ENCODE assay signal across 18 mouse cellular contexts in genomic region chr9:70248826-70249225, GRCm38 (mm10). TPM values are rescaled to one million over a fixed set of nuclear protein-coding genes. Genes with fewer than 3 reads are reported as not detected.
DNase-seq lines count a peak whose midpoint lies in the region; ATAC-seq and TF ChIP-seq lines count a peak whose summit lies in the region.
"Had no signal": no experiment of that assay in that cellular context is flagged by ENCODE, and none has a peak within 500 bp of the region (broad histone marks: within the 10 kb centered on the region; RNA-seq: fewer than 3 reads in every experiment).

No protein-coding gene starts in this region.

- 53% methylated on average over 4 of the region's 4 CpGs for WGBS in liver, adult 2 months
- WGBS in liver, postnatal 0 days (ENCODE audit: insufficient replicate concordance): 55% methylated on average over 4 of the region's 4 CpGs
- WGBS in cerebellum, adult 2 months: 96% methylated on average over 4 of the region's 4 CpGs

- H3K4me2 ChIP-seq in liver, postnatal 0 days (ENCODE audit: low read depth, low read length): no peak overlapping the region
- H3K4me2 ChIP-seq: forebrain, embryonic 15.5 days; limb, embryonic 15.5 days; midbrain, embryonic 12.5 days had no signal

- no peak overlapping the region for H3K9ac ChIP-seq in liver, adult 2 months (ENCODE audit: low read depth, low read length)
- H3K9ac ChIP-seq in liver, postnatal 0 days (replicated peaks): no peak overlapping the region
- H3K9ac ChIP-seq: forebrain, embryonic 15.5 days; limb, embryonic 15.5 days; midbrain, embryonic 12.5 days had no signal

- peaks cover 17% of the 10 kb centered on the region for H3K4me1 ChIP-seq in liver, adult 2 months (ENCODE audit: control insufficient read depth, insufficient read depth, low read length)
- H3K4me1 ChIP-seq in liver, postnatal 0 days (ENCODE audit: insufficient read depth): peaks cover 4% of the 10 kb centered on the region; the same call in 1 of the 2 replicates
- peaks cover 85% of the 10 kb centered on the region for H3K4me1 ChIP-seq in E14TG2a.4 (replicated peaks; ENCODE audit: low read depth, low read length)
- no peaks in the 10 kb centered on the region for H3K4me1 ChIP-seq in cerebellum, adult 2 months (ENCODE audit: control insufficient read depth, insufficient read depth, low read length)

- peaks cover 38% of the 10 kb centered on the region for H3K79me2 ChIP-seq in liver, adult 2 months (ENCODE audit: control insufficient read depth, insufficient read depth, low read length)

- H3K27ac ChIP-seq in liver, adult 2 months (replicated peaks; ENCODE audit: insufficient read depth, low read depth, low read length): no peak overlapping the region
- no peak overlapping the region for H3K27ac ChIP-seq in liver, postnatal 0 days (ENCODE audit: low read depth)
- no peak overlapping the region for H3K27ac ChIP-seq in cerebellum, adult 2 months (ENCODE audit: insufficient read depth, low read length)
- H3K27ac ChIP-seq: forebrain, embryonic 15.5 days; hindbrain, postnatal 0 days; limb, embryonic 15.5 days; midbrain, embryonic 12.5 days had no signal

- no peaks in the 10 kb centered on the region for H3K9me3 ChIP-seq in liver, postnatal 0 days (ENCODE audit: low read length)
- no peaks in the 10 kb centered on the region for H3K9me3 ChIP-seq in E14TG2a.4 (ENCODE audit: low read length)
- H3K9me3 ChIP-seq: forebrain, embryonic 15.5 days; limb, embryonic 15.5 days; midbrain, embryonic 12.5 days had no signal

- TF ChIP-seq POLR2A in liver, adult 2 months (IDR thresholded peaks at IDR 0.05; ENCODE audit: extremely low read depth, insufficient read depth, low read length): no peak
- no peak for TF ChIP-seq POLR2A in cerebellum, adult 2 months (IDR thresholded peaks at IDR 0.05; ENCODE audit: borderline replicate concordance, insufficient read depth, low read length)

- H3K36me3 ChIP-seq in liver, adult 2 months (ENCODE audit: control insufficient read depth, insufficient read depth, low read length): no peaks in the 10 kb centered on the region
- no peaks in the 10 kb centered on the region for H3K36me3 ChIP-seq in liver, postnatal 0 days (replicated peaks; ENCODE audit: insufficient read depth, low read length)
- H3K36me3 ChIP-seq in E14TG2a.4 (ENCODE audit: insufficient read depth, low read length): peaks cover 5% of the 10 kb centered on the region; the same call in 1 of the 2 replicates
- H3K36me3 ChIP-seq: forebrain, embryonic 15.5 days; limb, embryonic 15.5 days; midbrain, embryonic 12.5 days had no signal

- no peak for ATAC-seq in liver, postnatal 0 days
- ATAC-seq: forebrain, embryonic 15.5 days; hindbrain, postnatal 0 days had no signal

- no peak for TF ChIP-seq CTCF in liver, adult 2 months (IDR thresholded peaks at IDR 0.05; ENCODE audit: low read depth, low read length)
- no peak for TF ChIP-seq CTCF in liver, postnatal 0 days (IDR thresholded peaks at IDR 0.05; ENCODE audit: low read depth)
- no peak for TF ChIP-seq CTCF in E14TG2a.4 (conservative IDR thresholded peaks at IDR 0.05; ENCODE audit: low read length)
- no peak for TF ChIP-seq CTCF in cerebellum, adult 2 months (IDR thresholded peaks at IDR 0.05; ENCODE audit: borderline replicate concordance, insufficient read depth, low read depth, low read length)

- DNase-seq in liver, adult 2 months (ENCODE audit: extremely low read depth, low read depth, low spot score): peak; percentile 69
- no peak for DNase-seq in liver, postnatal 0 days
- peak; percentile 41 for DNase-seq in ZHBTc4 (ENCODE audit: low read depth, low spot score)
- DNase-seq in cerebellum, adult 2 months: no peak
- no peak for DNase-seq in urinary bladder, postnatal 36 days (ENCODE audit: low spot score in 2 of 2)
- DNase-seq in urinary bladder, adult 18-20 months (ENCODE audit: low spot score in 2 of 2): no peak
- DNase-seq: cerebellum, adult 8-10 months; heart, adult 18-20 months; kidney, adult 8-10 months; kidney, postnatal 36 days; lung, adult 18-20 months; lung, postnatal 4 days; thymus, adult 18-20 months had no signal

- no peak overlapping the region for H3K4me3 ChIP-seq in liver, adult 2 months (ENCODE audit: insufficient read depth, low read depth, low read length)
- no peak overlapping the region for H3K4me3 ChIP-seq in liver, postnatal 0 days (ENCODE audit: low read depth, low read length)
- H3K4me3 ChIP-seq in E14TG2a.4 (replicated peaks; ENCODE audit: low read length): peak overlapping the region; percentile 53
- no peak overlapping the region for H3K4me3 ChIP-seq in cerebellum, adult 2 months (replicated peaks; ENCODE audit: insufficient read depth, low read depth, low read length)
- H3K4me3 ChIP-seq: forebrain, embryonic 15.5 days; limb, embryonic 15.5 days; midbrain, embryonic 12.5 days had no signal

- H3K27me3 ChIP-seq in liver, adult 2 months (ENCODE audit: control insufficient read depth, insufficient read depth, low read length): no peaks in the 10 kb centered on the region
- H3K27me3 ChIP-seq in liver, postnatal 0 days (ENCODE audit: insufficient read depth, low read length): no peaks in the 10 kb centered on the region
- no peaks in the 10 kb centered on the region for H3K27me3 ChIP-seq in E14TG2a.4 (ENCODE audit: insufficient read depth, low read length)
- no peaks in the 10 kb centered on the region for H3K27me3 ChIP-seq in cerebellum, adult 2 months (ENCODE audit: control insufficient read depth, insufficient read depth, low read length)
- H3K27me3 ChIP-seq: forebrain, embryonic 15.5 days; limb, embryonic 15.5 days; midbrain, embryonic 12.5 days had no signal

- no peak for TF ChIP-seq EP300 in liver, postnatal 0 days (IDR thresholded peaks at IDR 0.05; ENCODE audit: low read depth)

RNA-seq across cellular contexts. Expression of gene Myo1e, which starts 41.7 kb away (rescaled TPM):
- 25.1 and 27.2 TPM in 2 replicates for total RNA-seq in liver, adult 2 months (2014; rRNA removed)
- polyA plus RNA-seq in liver, adult 2 months (2012; rRNA removed): 9.2 and 11.2 TPM in 2 replicates
- 5.4 and 7.4 TPM in 2 replicates for polyA plus RNA-seq in liver, postnatal 0 days (2015; fragmentation: Nextera tagmentation; extraction: Ambion mirVana)
- polyA plus RNA-seq in cerebellum, adult 2 months (2012; rRNA removed): 7.6 and 8.1 TPM in 2 replicates

Comparison
In these comparisons a context has a peak if more than half of its experiments do, and no peak if none do; other contexts are left out.
1. DNase-seq: peak in liver, adult 2 months (single experiment) and ZHBTc4 (single experiment); none in liver, postnatal 0 days (single experiment), cerebellum, adult 2 months (0 of 2), urinary bladder, postnatal 36 days (0 of 2) and urinary bladder, adult 18-20 months (0 of 2).